Mouse (Mus musculus): ENCODE data around the gene Esrra. TPM values are rescaled to one million over a fixed set of nuclear protein-coding genes. Genes with fewer than 3 reads are reported as not detected.
"Not testable (repeated sequence)": the region's sequence is repeated elsewhere in the genome, so short reads cannot be mapped to it uniquely, and the experiment has no call there.

Esrra gene
- polyA plus RNA-seq, 1 experiment from 2014 or later: 20.8 TPM

DNA sequence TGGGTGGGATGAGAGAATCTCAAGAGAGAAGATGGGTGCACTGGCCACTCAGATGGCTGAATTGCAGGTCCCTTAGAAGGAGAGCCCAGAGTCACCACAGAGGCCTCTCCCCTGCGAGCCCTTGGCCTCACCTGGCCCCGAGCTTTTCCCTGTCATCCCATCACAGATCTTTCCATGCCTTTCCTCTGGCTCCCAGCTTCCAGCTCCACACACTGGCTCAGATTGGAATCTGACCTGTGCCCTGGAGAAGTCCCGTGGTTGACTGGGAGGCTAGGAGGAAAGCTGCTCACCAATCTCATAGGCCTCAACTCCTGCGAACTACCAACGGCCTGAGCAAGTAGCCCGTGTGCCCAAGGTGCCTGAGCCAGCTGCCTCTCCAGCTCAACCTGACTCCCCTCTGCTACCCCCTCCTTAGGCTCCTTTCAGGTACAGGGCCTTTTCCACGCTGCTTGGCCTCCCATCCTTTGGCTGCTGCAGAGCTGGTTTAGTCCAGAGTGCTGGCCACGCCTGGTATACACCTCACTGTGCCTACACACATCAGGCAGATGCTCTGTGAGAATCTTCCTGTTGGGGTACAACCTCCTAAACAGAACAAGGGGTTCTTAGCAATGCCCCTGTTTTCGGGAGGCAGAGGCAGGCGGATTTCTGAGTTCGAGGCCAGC, 16.0 kb downstream of the Esrra start:
- Histone ChIP-seq H3K4me3 (ENCODE audit: low read depth, low read length) (no peak overlapping the region), H3K9me3 (ENCODE audit: control insufficient read depth, low read length) (no peaks in the 10 kb centered on the region), H3K27me3 (ENCODE audit: control insufficient read depth, insufficient read depth, low read length) (no peaks in the 10 kb centered on the region), H3K27ac (replicated peaks) (no peak overlapping the region), H3K36me3 (ENCODE audit: control insufficient read depth, insufficient read depth, low read length) (peaks cover 7% of the 10 kb centered on the region; the same call in 1 of the 2 replicates), H3K4me2 (replicated peaks; ENCODE audit: low read depth) (no peak overlapping the region), H3K9ac (ENCODE audit: low read length) (no peak overlapping the region), H3K4me1 (replicated peaks; ENCODE audit: control insufficient read depth, insufficient read depth) (peaks cover 4% of the 10 kb centered on the region; the same call in 1 of the 2 replicates)
- no peak for ATAC-seq (ENCODE audit: low FRiP score, low TSS enrichment)
- no peak for DNase-seq (ENCODE audit: low spot score)
- WGBS: 87% methylated on average over 11 of the region's 11 CpGs
- no peak for TF ChIP-seq EP300 (optimal IDR thresholded peaks at IDR 0.05)
- no peak for TF ChIP-seq CTCF (IDR thresholded peaks at IDR 0.05; ENCODE audit: low read depth)

DNA sequence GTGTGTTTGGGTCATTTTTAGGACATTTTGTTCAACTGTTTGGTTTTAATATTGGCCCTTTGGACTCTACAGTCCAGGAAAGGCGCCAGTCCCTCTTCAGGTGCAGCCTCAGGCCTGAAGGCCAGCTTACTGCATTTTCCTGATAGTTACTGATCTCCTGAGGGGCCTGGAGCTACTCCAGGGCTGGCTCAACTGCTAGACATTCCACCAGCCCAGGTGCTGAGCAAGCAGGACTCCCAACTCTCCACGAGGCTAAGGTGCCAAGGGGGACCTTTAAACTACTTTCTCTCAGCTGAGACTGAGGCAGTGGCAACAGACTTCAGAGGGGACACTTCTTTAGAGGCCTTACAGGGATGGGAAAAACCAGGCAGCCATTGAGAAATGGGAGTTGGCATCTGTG, 16.8 kb downstream of the Esrra start:
- peaks cover 7% of the 10 kb centered on the region; the same call in 1 of the 2 replicates for H3K36me3 ChIP-seq (ENCODE audit: control insufficient read depth, insufficient read depth, low read length)
- 84% methylated on average over 2 of the region's 2 CpGs for WGBS
- H3K27me3 ChIP-seq (ENCODE audit: control insufficient read depth, insufficient read depth, low read length): no peaks in the 10 kb centered on the region
- H3K9ac ChIP-seq (ENCODE audit: low read length): no peak overlapping the region
- no peak overlapping the region for H3K4me3 ChIP-seq (ENCODE audit: low read depth, low read length)
- no peak overlapping the region for H3K27ac ChIP-seq (replicated peaks)
- no peak for TF ChIP-seq CTCF (IDR thresholded peaks at IDR 0.05; ENCODE audit: low read depth)
- TF ChIP-seq EP300 (optimal IDR thresholded peaks at IDR 0.05): no peak
- ATAC-seq (ENCODE audit: low FRiP score, low TSS enrichment) (no peak), DNase-seq (ENCODE audit: low spot score) (no peak)
- H3K4me1 ChIP-seq (replicated peaks; ENCODE audit: control insufficient read depth, insufficient read depth): peaks cover 4% of the 10 kb centered on the region; the same call in 1 of the 2 replicates
- H3K4me2 ChIP-seq (replicated peaks; ENCODE audit: low read depth): no peak overlapping the region
- no peaks in the 10 kb centered on the region for H3K9me3 ChIP-seq (ENCODE audit: control insufficient read depth, low read length)

DNA sequence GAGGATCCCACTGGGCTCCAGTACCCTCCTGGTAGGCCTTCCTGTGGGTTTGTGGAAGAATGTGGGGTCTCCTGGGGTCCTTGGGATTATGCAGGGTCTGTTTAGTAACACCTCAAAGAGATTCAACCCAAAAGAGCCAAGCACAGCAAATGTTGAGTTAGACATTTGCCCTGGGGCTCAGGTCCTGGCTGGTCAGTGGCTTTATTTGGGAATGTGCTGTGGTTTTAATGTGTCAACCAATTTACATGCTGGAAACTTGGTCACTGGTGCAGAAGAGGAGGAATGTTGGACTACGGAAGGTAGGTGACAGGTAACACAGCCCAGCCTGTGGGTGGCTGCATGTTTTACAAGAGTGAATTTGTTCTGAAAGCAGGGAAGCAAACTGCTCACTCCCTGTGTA, 18.6 kb downstream of the Esrra start:
- Histone ChIP-seq H3K36me3 (ENCODE audit: control insufficient read depth, insufficient read depth, low read length) (peaks cover 7% of the 10 kb centered on the region; the same call in 1 of the 2 replicates), H3K27ac (replicated peaks) (no peak overlapping the region), H3K4me1 (replicated peaks; ENCODE audit: control insufficient read depth, insufficient read depth) (peaks cover 1% of the 10 kb centered on the region; the same call in 1 of the 2 replicates), H3K4me2 (replicated peaks; ENCODE audit: low read depth) (no peak overlapping the region), H3K9me3 (ENCODE audit: control insufficient read depth, low read length) (no peaks in the 10 kb centered on the region), H3K9ac (ENCODE audit: low read length) (no peak overlapping the region), H3K27me3 (ENCODE audit: control insufficient read depth, insufficient read depth, low read length) (no peaks in the 10 kb centered on the region), H3K4me3 (ENCODE audit: low read depth, low read length) (no peak overlapping the region)
- DNase-seq (ENCODE audit: low spot score) (no peak), ATAC-seq (ENCODE audit: low FRiP score, low TSS enrichment) (no peak)
- TF ChIP-seq EP300 (optimal IDR thresholded peaks at IDR 0.05): no peak
- no peak for TF ChIP-seq CTCF (IDR thresholded peaks at IDR 0.05; ENCODE audit: low read depth)
- 86% methylated on average over 1 of the region's 1 CpGs for WGBS

DNA sequence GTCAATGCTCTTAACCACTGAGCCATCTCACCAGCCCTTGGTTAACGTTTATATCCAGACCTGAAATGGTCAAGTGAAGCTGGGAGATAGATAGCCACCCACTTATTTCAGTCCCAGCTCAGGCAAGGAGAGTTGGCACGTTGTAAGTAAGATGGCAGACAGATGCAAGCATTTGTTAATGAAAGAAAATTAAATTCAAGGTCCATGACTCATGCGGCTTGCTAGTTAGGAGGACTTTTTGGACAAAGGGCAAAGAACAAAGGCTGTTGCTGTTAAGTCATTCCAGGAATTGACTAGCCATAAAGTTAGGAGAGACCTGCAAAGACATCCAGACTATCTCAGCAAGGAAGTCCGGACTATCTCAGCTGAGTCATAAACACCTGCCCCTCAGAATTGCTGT, 22.0 kb downstream of the Esrra start:
- H3K4me3 ChIP-seq (ENCODE audit: low read depth, low read length): no peak overlapping the region
- H3K36me3 ChIP-seq (ENCODE audit: control insufficient read depth, insufficient read depth, low read length): no peaks in the 10 kb centered on the region
- ATAC-seq (ENCODE audit: low FRiP score, low TSS enrichment) (no peak), DNase-seq (ENCODE audit: low spot score) (no peak)
- H3K9ac ChIP-seq (ENCODE audit: low read length): no peak overlapping the region
- H3K4me2 ChIP-seq (replicated peaks; ENCODE audit: low read depth): no peak overlapping the region
- H3K27me3 ChIP-seq (ENCODE audit: control insufficient read depth, insufficient read depth, low read length): no peaks in the 10 kb centered on the region
- H3K4me1 ChIP-seq (replicated peaks; ENCODE audit: control insufficient read depth, insufficient read depth): no peaks in the 10 kb centered on the region
- H3K9me3 ChIP-seq (ENCODE audit: control insufficient read depth, low read length): no peaks in the 10 kb centered on the region
- WGBS: 83% methylated on average over 4 of the region's 4 CpGs
- TF ChIP-seq CTCF (IDR thresholded peaks at IDR 0.05; ENCODE audit: low read depth): no peak
- TF ChIP-seq EP300 (optimal IDR thresholded peaks at IDR 0.05): no peak
- no peak overlapping the region for H3K27ac ChIP-seq (replicated peaks)

DNA sequence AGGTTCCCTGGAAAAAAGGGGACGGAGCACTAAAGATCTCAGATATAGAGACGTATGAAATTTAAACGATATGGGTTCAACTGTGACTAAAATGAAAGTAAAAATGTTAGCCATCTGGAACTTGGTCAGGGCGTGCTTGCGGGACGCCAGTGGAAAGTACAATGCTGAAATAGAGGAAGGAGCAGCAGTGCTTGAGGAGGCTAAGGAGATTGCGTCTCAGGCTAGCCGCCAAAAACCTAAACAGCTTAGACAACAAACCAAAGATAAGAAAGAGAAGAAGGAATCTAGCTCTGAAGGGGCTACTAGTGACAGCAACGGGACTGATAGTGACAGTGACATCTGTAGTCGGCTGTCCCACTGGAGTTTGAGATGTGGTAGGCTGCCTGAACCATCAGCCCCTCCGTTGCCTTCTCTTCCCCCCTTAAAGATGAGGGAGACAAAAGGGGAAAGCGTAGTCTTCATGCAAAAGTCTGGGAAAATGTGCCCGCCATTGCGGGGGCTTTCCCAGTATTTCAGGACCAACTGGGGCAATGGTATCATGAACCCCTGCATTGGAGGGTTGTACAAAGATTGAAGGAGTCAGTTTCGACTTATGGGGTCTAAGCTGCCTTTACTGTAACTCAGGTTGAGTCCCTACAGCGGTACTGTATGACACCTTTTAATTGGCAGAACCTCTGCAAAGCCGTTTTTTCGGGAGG, 25.9 kb downstream of the Esrra start:
- not testable (repeated sequence) for H3K4me2 ChIP-seq (replicated peaks; ENCODE audit: low read depth); H3K36me3 ChIP-seq (ENCODE audit: control insufficient read depth, insufficient read depth, low read length); H3K4me1 ChIP-seq (replicated peaks; ENCODE audit: control insufficient read depth, insufficient read depth); H3K9me3 ChIP-seq (ENCODE audit: control insufficient read depth, low read length); DNase-seq (ENCODE audit: low spot score); H3K9ac ChIP-seq (ENCODE audit: low read length); ATAC-seq (ENCODE audit: low FRiP score, low TSS enrichment); H3K27ac ChIP-seq (replicated peaks); H3K27me3 ChIP-seq (ENCODE audit: control insufficient read depth, insufficient read depth, low read length); H3K4me3 ChIP-seq (ENCODE audit: low read depth, low read length)
- 85% methylated on average over 18 of the region's 18 CpGs for WGBS

Data from stomach, postnatal 0 days (tissue).